Comparison of ENCODE assay signal across 8 mouse cellular contexts in genomic region chr1:184845111-184846071, GRCm38 (mm10). TPM values are rescaled to one million over a fixed set of nuclear protein-coding genes. Genes with fewer than 3 reads are reported as not detected.
DNase-seq lines count a peak whose midpoint lies in the region; ATAC-seq and TF ChIP-seq lines count a peak whose summit lies in the region.

No protein-coding gene starts in this region.

- H3K9me3 ChIP-seq in hindbrain, embryonic 11.5 days (ENCODE audit: control insufficient read depth, low read length), result no peaks in the 10 kb centered on the region
- no peaks in the 10 kb centered on the region for H3K9me3 ChIP-seq in lung, postnatal 0 days (ENCODE audit: low read length)

- ATAC-seq in hindbrain, embryonic 11.5 days (ENCODE audit: low FRiP score), result peak; percentile 96
- peak; percentile 99 for ATAC-seq in lung, postnatal 0 days

- H3K27me3 ChIP-seq in hindbrain, embryonic 11.5 days (ENCODE audit: control insufficient read depth, insufficient read depth, low read length), result peaks cover 2% of the 10 kb centered on the region; the same call in 1 of the 2 replicates
- no peaks in the 10 kb centered on the region for H3K27me3 ChIP-seq in lung, postnatal 0 days (replicated peaks; ENCODE audit: insufficient read depth, low read length)

- WGBS in hindbrain, embryonic 11.5 days, result under 1% methylated on average over 67 of the region's 67 CpGs
- under 1% methylated on average over 66 of the region's 67 CpGs for WGBS in lung, postnatal 0 days

- peak; percentile 95 for DNase-seq in Muller cell, postnatal 12 days (ENCODE audit: inconsistent ontology term)
- peak; percentile 85 for DNase-seq in cerebellum, adult 9-11 months
- peak; percentile 63 to 87 for DNase-seq in frontal cortex, adult 2 months (ENCODE audit: extremely low spot score in 1 of 2, low spot score in 1 of 2)
- peak; percentile 87 for DNase-seq in hindbrain, embryonic 11.5 days (ENCODE audit: low spot score)
- DNase-seq in layer of hippocampus, postnatal 10 days (ENCODE audit: low spot score in 2 of 2), result peak; percentile 78 to 87
- peak; percentile 97 for DNase-seq in lung, postnatal 0 days (ENCODE audit: low spot score)
- DNase-seq in ovary, postnatal 10 days (ENCODE audit: low spot score), result peak; percentile 86
- DNase-seq in thymus, postnatal 0 days (ENCODE audit: low spot score), result peak; percentile 80

- H3K27ac ChIP-seq in hindbrain, embryonic 11.5 days (ENCODE audit: low read depth, low read length), result no peak overlapping the region
- peak overlapping the region; percentile 88 for H3K27ac ChIP-seq in lung, postnatal 0 days (ENCODE audit: low read length)

- peak; percentile 28; the same call in 1 of the 2 replicates for TF ChIP-seq EP300 in lung, postnatal 0 days (IDR thresholded peaks at IDR 0.05)

- peak overlapping the region; percentile 70 for H3K4me3 ChIP-seq in hindbrain, embryonic 11.5 days (ENCODE audit: low read depth, low read length)
- H3K4me3 ChIP-seq in lung, postnatal 0 days (ENCODE audit: low read depth, low read length), result peak overlapping the region; percentile 73

- peak overlapping the region; percentile 83 for H3K4me2 ChIP-seq in hindbrain, embryonic 11.5 days (replicated peaks; ENCODE audit: low read depth, low read length)
- H3K4me2 ChIP-seq in lung, postnatal 0 days (replicated peaks; ENCODE audit: low read depth, low read length), result peak overlapping the region; percentile 78

- no peak for TF ChIP-seq CTCF in lung, postnatal 0 days (IDR thresholded peaks at IDR 0.05)

- H3K36me3 ChIP-seq in hindbrain, embryonic 11.5 days (ENCODE audit: control insufficient read depth, insufficient read depth, low read length), result no peaks in the 10 kb centered on the region
- no peaks in the 10 kb centered on the region for H3K36me3 ChIP-seq in lung, postnatal 0 days (ENCODE audit: insufficient read depth, low read length)

- H3K4me1 ChIP-seq in hindbrain, embryonic 11.5 days (replicated peaks; ENCODE audit: control insufficient read depth, insufficient read depth, low read length), result no peaks in the 10 kb centered on the region
- peaks cover 10% of the 10 kb centered on the region; the same call in 1 of the 2 replicates for H3K4me1 ChIP-seq in lung, postnatal 0 days (ENCODE audit: insufficient read depth, low read depth, low read length)

- H3K9ac ChIP-seq in hindbrain, embryonic 11.5 days (ENCODE audit: low read depth, low read length), result peak overlapping the region; percentile 66
- H3K9ac ChIP-seq in lung, postnatal 0 days (replicated peaks; ENCODE audit: low read depth), result peak overlapping the region; percentile 82

RNA-seq across cellular contexts. Expression of gene Marc2, which starts 0.9 kb away (rescaled TPM):
- 85.6 and 95.2 TPM in 2 replicates for polyA plus RNA-seq in frontal cortex, adult 2 months (2012; rRNA removed)
- 109 and 114 TPM in 2 replicates for polyA plus RNA-seq in hindbrain, embryonic 11.5 days (2014; fragmentation: Nextera tagmentation; extraction: Ambion mirVana)
- total RNA-seq in layer of hippocampus, postnatal 10 days (2021), result 100 to 1,000 TPM in 1 of 2 experiments, 10 to 100 TPM in 1; 96.2 to 109 TPM
- 213 and 222 TPM in 2 replicates for polyA plus RNA-seq in lung, postnatal 0 days (2015; fragmentation: Nextera tagmentation; extraction: Ambion mirVana)
- 237 and 272 TPM in 2 replicates for polyA plus RNA-seq in thymus, postnatal 0 days (2015; fragmentation: Nextera tagmentation; extraction: Ambion mirVana)

RNA-seq across cellular contexts. Expression of gene Marc1, which starts 34.3 kb away (rescaled TPM):
- 0.08 and 0.14 TPM in 2 replicates for polyA plus RNA-seq in frontal cortex, adult 2 months (2012; rRNA removed)
- polyA plus RNA-seq in hindbrain, embryonic 11.5 days (2014; fragmentation: Nextera tagmentation; extraction: Ambion mirVana), result 0.21 and 0.26 TPM in 2 replicates
- total RNA-seq in layer of hippocampus, postnatal 10 days (2021), result not detected
- 0.11 and 0.13 TPM in 2 replicates for polyA plus RNA-seq in lung, postnatal 0 days (2015; fragmentation: Nextera tagmentation; extraction: Ambion mirVana)
- polyA plus RNA-seq in thymus, postnatal 0 days (2015; fragmentation: Nextera tagmentation; extraction: Ambion mirVana), result 1.7 and 2.0 TPM in 2 replicates

RNA-seq across cellular contexts. Expression of gene C130074G19Rik, which starts 37.6 kb away (rescaled TPM):
- polyA plus RNA-seq in frontal cortex, adult 2 months (2012; rRNA removed), result 34.0 and 34.3 TPM in 2 replicates
- polyA plus RNA-seq in hindbrain, embryonic 11.5 days (2014; fragmentation: Nextera tagmentation; extraction: Ambion mirVana), result 0.86 and 0.96 TPM in 2 replicates
- 10 to 100 TPM; 12.6 to 14.9 TPM for total RNA-seq in layer of hippocampus, postnatal 10 days (2021)
- polyA plus RNA-seq in lung, postnatal 0 days (2015; fragmentation: Nextera tagmentation; extraction: Ambion mirVana), result 4.0 and 4.6 TPM in 2 replicates
- 0.86 and 1.1 TPM in 2 replicates for polyA plus RNA-seq in thymus, postnatal 0 days (2015; fragmentation: Nextera tagmentation; extraction: Ambion mirVana)
